Mouse (Mus musculus) lung, postnatal 0 days (tissue): ENCODE measurements at regions not wholly inside any gene's neighbourhood (a gene's known extent, or its start where the extent isn't known, plus 50 kb on each side); places are given as distances from the start of the nearest gene placed in this dataset.

ENCODE experiments used
- ATAC-seq: fragments of 200-750 bp; cut with Nextera tagmentation; 2 replicates; pipeline ENCODE4 v1.8.0; 2017; ENCODE audit warnings: moderate library complexity
- DNase-seq: peaks from one replicate; pipeline ENCODE4 v3.0.0-alpha.2; 2016; ENCODE audit warnings: low spot score
- H3K27ac ChIP-seq: fragments of 300-500 bp; sonication (generic); 2 replicates; pipeline ENCODE4 v1.5.1; 2014; ENCODE audit warnings: antibody characterized with exemption, mild to moderate bottlenecking, low read length, mixed read lengths
- H3K27me3 ChIP-seq: fragments of 300-500 bp; sonication (generic); replicated peaks from 2 replicates; pipeline ENCODE4 v1.6.1; 2014; ENCODE audit warnings: low read length, mixed read lengths; ENCODE audit not compliant: insufficient read depth
- H3K36me3 ChIP-seq: fragments of 300-500 bp; sonication (generic); 2 replicates; pipeline ENCODE4 v1.6.1; 2014; ENCODE audit warnings: low read length, mixed read lengths; ENCODE audit not compliant: insufficient read depth
- H3K4me1 ChIP-seq: fragments of 300-500 bp; sonication (generic); 2 replicates; pipeline ENCODE4 v1.6.1; 2014; ENCODE audit warnings: antibody characterized with exemption, low read depth, low read length, mixed read lengths; ENCODE audit not compliant: insufficient read depth
- H3K4me2 ChIP-seq: fragments of 300-500 bp; sonication (generic); replicated peaks from 2 replicates; pipeline ENCODE4 v1.6.1; 2014; ENCODE audit warnings: low read depth, mild to moderate bottlenecking, low read length, moderate library complexity, mixed read lengths
- H3K4me3 ChIP-seq: fragments of 300-500 bp; sonication (generic); 2 replicates; pipeline ENCODE4 v1.5.1; 2014; ENCODE audit warnings: low read depth, low read length
- H3K9ac ChIP-seq: fragments of 300-500 bp; sonication (generic); replicated peaks from 2 replicates; pipeline ENCODE4 v1.6.1; 2014; ENCODE audit warnings: low read depth, mild to moderate bottlenecking
- H3K9me3 ChIP-seq: fragments of 300-500 bp; sonication (generic); 2 replicates; pipeline ENCODE4 v1.6.1; 2016; ENCODE audit warnings: low read length, mixed read lengths
- CTCF ChIP-seq: IDR thresholded peaks from 2 replicates; pipeline ENCODE4 v1.5.1; 2016; ENCODE audit warnings: antibody characterized with exemption, mild to moderate bottlenecking
- EP300 ChIP-seq: IDR thresholded peaks from 2 replicates; pipeline ENCODE4 v1.6.1; 2016; ENCODE audit warnings: antibody characterized with exemption, mild to moderate bottlenecking, control low read depth
- WGBS: fragments of 180-500 bp; shearing (Covaris S2); extraction: QIAGEN DNeasy Blood & Tissue Kit; methylation state at CpG from one replicate; pipeline ENCODE4 v1.1.7; 2014; 5-methylcytosine and 5-hydroxymethylcytosine counted together

DNA sequence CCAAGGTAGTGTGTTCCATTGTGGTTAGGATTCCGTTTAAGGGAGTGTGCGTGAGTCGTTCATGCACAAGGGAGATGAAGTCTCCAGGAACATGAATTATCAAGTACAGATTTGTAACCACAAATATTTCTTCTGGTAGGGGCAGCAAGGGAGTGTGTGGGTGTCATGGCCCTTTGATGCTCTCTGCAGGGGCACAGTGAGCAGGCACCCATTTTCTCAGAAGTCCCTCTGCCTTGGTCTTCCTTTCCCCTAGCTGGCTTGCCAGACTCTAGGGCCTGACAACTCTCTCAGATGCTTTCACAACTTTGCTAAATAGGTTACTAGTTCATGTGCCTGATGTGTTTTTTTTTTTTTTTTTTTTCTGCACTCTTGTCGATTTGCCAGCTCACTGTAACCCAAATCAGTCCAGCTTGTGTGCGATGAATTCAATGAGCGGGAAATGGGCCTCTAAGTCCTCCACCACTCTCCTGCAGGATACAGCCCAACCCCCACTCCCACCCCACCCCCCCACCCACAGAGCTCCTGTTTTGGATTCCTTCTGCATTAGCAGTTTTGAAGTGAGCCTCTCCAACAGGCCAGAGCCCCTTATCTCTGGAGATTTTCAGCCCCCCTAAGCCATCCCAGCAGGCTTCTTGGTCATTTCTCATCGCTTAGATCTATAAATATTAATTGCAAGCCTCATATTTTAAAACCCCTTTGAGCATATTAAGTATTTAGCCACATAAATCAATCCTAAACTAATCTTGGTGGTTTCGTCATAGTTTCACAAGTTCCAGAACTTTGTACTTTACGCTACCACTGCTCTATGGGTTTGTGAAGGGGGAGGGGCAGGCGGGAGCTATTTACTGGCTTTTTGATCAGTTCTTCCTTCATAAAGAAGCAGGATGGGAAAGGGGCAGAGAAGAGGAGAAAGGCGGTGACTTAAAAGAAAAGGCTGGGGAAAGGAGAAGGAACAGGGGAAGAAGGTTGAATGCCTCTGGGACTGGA, 628.4 kb upstream of the Cdh11 start:
- Histone ChIP-seq H3K4me2 (no peak overlapping the region), H3K4me1 (no peaks in the 10 kb centered on the region), H3K4me3 (no peak overlapping the region), H3K9me3 (no peaks in the 10 kb centered on the region), H3K27me3 (no peaks in the 10 kb centered on the region), H3K27ac (0 out of 2 replicates have a peak overlapping the region, but pooled peaks have one; percentile 43), H3K9ac (no peak overlapping the region), H3K36me3 (no peaks in the 10 kb centered on the region)
- 51% methylated on average over 11 of the region's 11 CpGs for WGBS
- ATAC-seq (peak; percentile 54), DNase-seq (peak; percentile 60)
- TF ChIP-seq CTCF (no peak), EP300 (no peak)

DNA sequence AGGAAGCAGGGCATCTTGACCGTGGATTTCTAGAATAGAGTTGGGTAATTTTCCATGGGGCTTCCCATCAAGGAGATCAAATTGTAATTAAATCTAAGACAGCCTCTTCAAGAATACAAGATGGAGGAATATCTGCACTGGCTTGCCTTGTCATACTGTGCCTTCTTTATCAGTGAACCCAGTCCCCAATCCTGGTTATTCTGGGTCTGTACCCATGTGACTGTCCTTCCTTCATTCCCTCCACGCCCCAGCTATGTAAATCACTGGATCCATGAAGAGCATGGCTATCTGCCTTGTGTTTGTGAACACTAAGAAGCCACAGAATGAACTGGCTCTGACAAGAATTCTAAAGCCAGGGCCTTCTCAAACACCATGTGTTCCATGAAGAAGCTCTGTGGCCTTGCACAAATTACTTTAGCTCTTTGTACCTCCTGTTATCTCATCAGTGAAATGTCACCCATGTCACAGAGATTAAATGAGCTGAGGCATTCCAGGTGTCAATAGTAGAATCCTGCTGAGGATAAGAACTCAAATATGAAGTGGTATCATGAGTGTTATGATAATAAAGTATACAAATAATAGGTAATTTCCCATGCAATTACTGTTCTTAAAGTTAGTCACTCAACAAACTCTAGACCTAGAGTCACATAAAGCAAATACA, 637.0 kb upstream of the Cdh11 start:
- no peaks in the 10 kb centered on the region for H3K9me3 ChIP-seq
- TF ChIP-seq CTCF (no peak), EP300 (no peak)
- H3K4me3 ChIP-seq, result no peak overlapping the region
- ATAC-seq (no peak), DNase-seq (no peak)
- no peaks in the 10 kb centered on the region for H3K27me3 ChIP-seq
- H3K27ac ChIP-seq, result no peak overlapping the region
- H3K4me2 ChIP-seq, result no peak overlapping the region
- no peak overlapping the region for H3K9ac ChIP-seq
- H3K36me3 ChIP-seq, result no peaks in the 10 kb centered on the region
- no peaks in the 10 kb centered on the region for H3K4me1 ChIP-seq
- 88% methylated on average over 2 of the region's 2 CpGs for WGBS

DNA sequence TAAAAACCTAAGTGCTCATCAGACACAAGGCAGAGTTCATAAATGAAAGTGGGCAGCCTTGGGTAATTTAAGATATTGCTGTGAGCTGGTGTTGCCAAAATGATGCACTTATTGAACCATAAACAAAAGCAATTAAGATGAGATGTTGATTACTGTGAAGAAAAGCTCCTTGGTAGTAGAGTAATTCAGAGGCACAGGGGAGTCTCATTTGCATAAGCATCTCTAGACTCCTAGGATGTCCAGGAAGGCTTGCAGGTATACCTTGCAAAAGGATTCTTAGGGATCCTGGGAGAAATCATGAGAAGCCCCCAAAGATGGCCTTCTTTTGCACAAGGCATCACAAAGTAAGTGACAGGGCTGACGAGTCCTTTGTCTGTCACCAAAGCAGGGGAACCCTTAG, 640.5 kb upstream of the Cdh11 start:
- no peak overlapping the region for H3K4me2 ChIP-seq

DNA sequence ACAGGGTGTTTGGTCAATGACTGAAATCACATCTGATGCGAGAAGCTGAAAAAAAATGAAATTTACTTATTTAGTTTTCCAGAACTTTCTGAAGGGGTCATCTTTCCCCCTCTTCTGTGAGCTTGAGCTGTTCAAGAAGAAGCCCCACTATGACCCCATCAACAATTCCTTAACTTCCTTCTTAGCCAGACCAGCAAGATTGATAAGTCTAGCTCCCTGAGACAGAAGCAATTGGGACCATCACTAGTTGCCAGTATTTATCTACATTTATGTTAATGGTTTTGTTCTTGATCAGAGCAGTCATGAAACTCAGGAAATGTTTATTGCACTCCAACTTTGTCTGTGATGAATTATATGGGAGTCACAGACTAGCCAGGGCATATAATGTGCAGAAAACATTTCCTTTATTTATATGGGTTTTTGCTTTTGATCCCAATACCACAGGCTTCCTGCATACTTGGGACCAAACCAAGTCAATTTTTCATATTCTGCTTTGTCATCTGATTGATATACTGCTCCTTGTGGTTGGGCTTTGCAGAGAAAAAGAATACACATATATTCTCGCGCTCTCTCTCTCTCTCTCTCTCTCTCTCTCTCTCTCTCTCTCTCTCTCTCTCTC, 645.5 kb upstream of the Cdh11 start:
- 57% methylated on average over 3 of the region's 3 CpGs for WGBS
- H3K27me3 ChIP-seq, result no peaks in the 10 kb centered on the region
- ATAC-seq (no peak), DNase-seq (no peak)
- no peaks in the 10 kb centered on the region for H3K9me3 ChIP-seq
- no peaks in the 10 kb centered on the region for H3K36me3 ChIP-seq
- H3K9ac ChIP-seq, result no peak overlapping the region
- H3K4me1 ChIP-seq, result no peaks in the 10 kb centered on the region
- no peak; the same call in 1 of the 2 replicates for TF ChIP-seq CTCF
- TF ChIP-seq EP300, result no peak
- no peak overlapping the region for H3K4me2 ChIP-seq
- no peak overlapping the region for H3K4me3 ChIP-seq
- H3K27ac ChIP-seq, result no peak overlapping the region

More for the DNA sequence above, 640.5 kb upstream of the Cdh11 start:
- H3K4me1 ChIP-seq, result no peaks in the 10 kb centered on the region
- H3K36me3 ChIP-seq, result no peaks in the 10 kb centered on the region
- ATAC-seq (no peak), DNase-seq (no peak)
- TF ChIP-seq CTCF (no peak), EP300 (no peak)
- H3K9ac ChIP-seq, result no peak overlapping the region
- H3K9me3 ChIP-seq, result no peaks in the 10 kb centered on the region
- H3K27ac ChIP-seq, result no peak overlapping the region
- 61% methylated on average over 1 of the region's 1 CpGs for WGBS
- H3K27me3 ChIP-seq, result no peaks in the 10 kb centered on the region
- no peak overlapping the region for H3K4me3 ChIP-seq

DNA sequence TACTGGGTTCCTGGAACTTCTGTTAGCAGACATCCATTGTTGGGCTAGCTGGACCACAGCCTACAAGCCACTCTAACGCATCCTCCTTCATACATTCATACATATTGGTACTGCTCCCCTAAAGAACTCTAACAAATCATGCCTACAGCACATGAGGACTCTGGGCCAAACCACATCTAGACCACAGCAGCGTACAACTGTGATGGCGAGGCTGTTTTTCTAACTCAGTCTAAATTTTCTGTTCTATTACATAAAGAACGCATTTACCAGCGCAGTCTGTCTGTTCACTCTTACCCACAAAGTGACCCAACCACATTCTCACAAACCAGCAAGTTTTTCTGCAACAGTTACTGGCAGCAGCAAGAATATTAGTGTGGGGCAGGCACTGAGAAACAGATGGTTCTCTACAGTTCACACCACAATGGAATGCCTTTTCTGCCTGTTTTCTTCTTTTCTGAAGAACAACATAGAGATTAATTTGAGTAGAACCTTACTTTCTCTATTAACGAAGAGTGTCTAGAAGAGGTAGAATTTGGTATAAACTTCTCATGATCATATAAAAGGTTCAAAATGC, 648.2 kb upstream of the Cdh11 start:
- no peak overlapping the region for H3K9ac ChIP-seq
- 68% methylated on average over 6 of the region's 6 CpGs for WGBS
- no peaks in the 10 kb centered on the region for H3K4me1 ChIP-seq
- H3K4me3 ChIP-seq, result no peak overlapping the region
- TF ChIP-seq EP300 (peak; percentile 64), CTCF (no peak)
- H3K27ac ChIP-seq, result peak overlapping the region; percentile 68
- H3K9me3 ChIP-seq, result no peaks in the 10 kb centered on the region
- DNase-seq (peak; percentile 78), ATAC-seq (peak; percentile 69)
- no peaks in the 10 kb centered on the region for H3K27me3 ChIP-seq
- H3K4me2 ChIP-seq, result no peak overlapping the region
- no peaks in the 10 kb centered on the region for H3K36me3 ChIP-seq
